In the genomic region with DNA sequence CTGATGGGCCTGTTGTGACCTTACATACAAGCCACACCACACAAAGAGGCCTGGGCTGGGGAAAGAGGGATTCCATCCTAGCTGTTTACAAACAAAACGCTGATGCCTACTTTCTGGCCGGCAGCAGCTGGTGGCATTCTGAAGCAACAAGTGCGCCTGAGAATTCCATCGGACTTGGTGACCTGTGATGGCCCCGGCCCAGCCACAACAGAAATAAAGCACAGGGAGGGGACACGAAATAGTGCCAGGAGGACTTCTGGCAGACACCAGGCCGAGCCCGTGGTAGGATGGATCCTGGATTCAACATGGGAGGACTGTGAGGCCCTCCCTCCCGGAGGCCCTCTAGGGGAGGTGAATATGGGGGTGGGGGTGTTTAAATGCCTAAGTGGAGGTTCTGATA, we compare ENCODE assay signal across 8 mouse cellular contexts. TPM values are rescaled to one million over a fixed set of nuclear protein-coding genes. Genes with fewer than 3 reads are reported as not detected.
A peak's percentile ranks its signal among the peaks of the same experiment; 100 is the strongest.
DNase-seq lines count a peak whose midpoint lies in the region; ATAC-seq lines count a peak whose summit lies in the region.

No protein-coding gene starts in this region.

- H3K27me3 ChIP-seq in liver, embryonic 12.5 days (replicated peaks): peaks cover 58% of the 10 kb centered on the region
- no peaks in the 10 kb centered on the region for H3K27me3 ChIP-seq in stomach, embryonic 15.5 days (replicated peaks)

- WGBS in liver, embryonic 12.5 days (ENCODE audit: insufficient replicate concordance): 49% methylated on average over 9 of the region's 9 CpGs
- 22% methylated on average over 9 of the region's 9 CpGs for WGBS in stomach, embryonic 15.5 days

- peaks cover under 1% of the 10 kb centered on the region; the same call in 1 of the 2 replicates for H3K36me3 ChIP-seq in liver, embryonic 12.5 days
- H3K36me3 ChIP-seq in stomach, embryonic 15.5 days: no peaks in the 10 kb centered on the region

- no peak overlapping the region for H3K27ac ChIP-seq in liver, embryonic 12.5 days
- peak overlapping the region; percentile 10; the same call in 1 of the 2 replicates for H3K27ac ChIP-seq in stomach, embryonic 15.5 days

- DNase-seq in lung, adult 18-20 months: peak; percentile 40 to 42
- no peak for DNase-seq in lung, postnatal 25 days (ENCODE audit: low spot score)
- DNase-seq in heart, postnatal 10 days: peak; percentile 74 to 76
- DNase-seq in urinary bladder, postnatal 36 days (ENCODE audit: low spot score in 2 of 2): no peak
- DNase-seq in spleen, postnatal 36 days (ENCODE audit: low spot score in 2 of 2): no peak

- intact Hi-C loops in heart, postnatal 10 days (cut with DNase I): loop anchor here (2.0 kb wide), 1 partner anchor 18 kb away; no protein-coding TSS in a partner anchor

- no peaks in the 10 kb centered on the region for H3K9me3 ChIP-seq in liver, embryonic 12.5 days (replicated peaks)
- H3K9me3 ChIP-seq in stomach, embryonic 15.5 days: no peaks in the 10 kb centered on the region

- peaks cover 41% of the 10 kb centered on the region for H3K4me1 ChIP-seq in liver, embryonic 12.5 days
- H3K4me1 ChIP-seq in stomach, embryonic 15.5 days: peaks cover 35% of the 10 kb centered on the region

- H3K4me2 ChIP-seq in liver, embryonic 12.5 days: peak overlapping the region; percentile 90
- peak overlapping the region; percentile 81 for H3K4me2 ChIP-seq in stomach, embryonic 15.5 days

- no peak for ATAC-seq in liver, embryonic 12.5 days
- ATAC-seq in stomach, embryonic 15.5 days (ENCODE audit: insufficient read depth, low FRiP score, low read depth): no peak
- no peak for ATAC-seq in granulocyte monocyte progenitor cell, adult 5-6 weeks (replicated peaks; ENCODE audit: poor library complexity, severe bottlenecking)

- no peak overlapping the region for H3K4me3 ChIP-seq in liver, embryonic 12.5 days
- peak overlapping the region; percentile 80 for H3K4me3 ChIP-seq in stomach, embryonic 15.5 days (replicated peaks)

- no peak overlapping the region for H3K9ac ChIP-seq in liver, embryonic 12.5 days
- 0 out of 2 replicates have a peak overlapping the region, but pooled peaks have one; percentile 6 for H3K9ac ChIP-seq in stomach, embryonic 15.5 days

RNA-seq across cellular contexts. Expression of gene Rilpl1, which starts 2.4 kb away (rescaled TPM):
- total RNA-seq in heart, postnatal 10 days (2021): 100 to 1,000 TPM; 111 to 115 TPM
- 4.5 and 4.9 TPM in 2 replicates for polyA plus RNA-seq in liver, embryonic 12.5 days (2016; fragmentation: Nextera tagmentation; extraction: Ambion mirVana)
- polyA plus RNA-seq in stomach, embryonic 15.5 days (2015; fragmentation: Nextera tagmentation; extraction: Ambion mirVana): 15.1 and 15.2 TPM in 2 replicates
- 1.3 TPM in 1 of 2 replicates, not detected in the other for total RNA-seq in granulocyte monocyte progenitor cell, adult 5-6 weeks (2014; fragmentation: Nextera tagmentation)
- not detected in 2 replicates for total RNA-seq in granulocyte monocyte progenitor cell, adult 5-6 weeks (2017)

RNA-seq across cellular contexts. Expression of gene Tmed2, which starts 11.7 kb away (rescaled TPM):
- 100 to 1,000 TPM; 201 to 206 TPM for total RNA-seq in heart, postnatal 10 days (2021)
- 394 and 403 TPM in 2 replicates for polyA plus RNA-seq in liver, embryonic 12.5 days (2016; fragmentation: Nextera tagmentation; extraction: Ambion mirVana)
- polyA plus RNA-seq in stomach, embryonic 15.5 days (2015; fragmentation: Nextera tagmentation; extraction: Ambion mirVana): 589 and 688 TPM in 2 replicates
- total RNA-seq in granulocyte monocyte progenitor cell, adult 5-6 weeks (2014; fragmentation: Nextera tagmentation): 512 and 560 TPM in 2 replicates
- 584 and 1,053 TPM in 2 replicates for total RNA-seq in granulocyte monocyte progenitor cell, adult 5-6 weeks (2017)

RNA-seq across cellular contexts. Expression of gene Ddx55, which starts 23.9 kb away (rescaled TPM):
- total RNA-seq in heart, postnatal 10 days (2021): 1 to 10 TPM; 6.2 to 7.0 TPM
- 11.9 and 12.4 TPM in 2 replicates for polyA plus RNA-seq in liver, embryonic 12.5 days (2016; fragmentation: Nextera tagmentation; extraction: Ambion mirVana)
- 14.1 and 17.1 TPM in 2 replicates for polyA plus RNA-seq in stomach, embryonic 15.5 days (2015; fragmentation: Nextera tagmentation; extraction: Ambion mirVana)
- 14.5 and 19.8 TPM in 2 replicates for total RNA-seq in granulocyte monocyte progenitor cell, adult 5-6 weeks (2014; fragmentation: Nextera tagmentation)
- 8.4 and 10.6 TPM in 2 replicates for total RNA-seq in granulocyte monocyte progenitor cell, adult 5-6 weeks (2017)

RNA-seq across cellular contexts. Expression of gene Snrnp35, which starts 45.9 kb away (rescaled TPM):
- total RNA-seq in heart, postnatal 10 days (2021): 10 to 100 TPM; 14.2 to 16.0 TPM
- polyA plus RNA-seq in liver, embryonic 12.5 days (2016; fragmentation: Nextera tagmentation; extraction: Ambion mirVana): 17.8 and 18.3 TPM in 2 replicates
- polyA plus RNA-seq in stomach, embryonic 15.5 days (2015; fragmentation: Nextera tagmentation; extraction: Ambion mirVana): 22.5 and 25.0 TPM in 2 replicates
- total RNA-seq in granulocyte monocyte progenitor cell, adult 5-6 weeks (2014; fragmentation: Nextera tagmentation): 9.1 and 12.3 TPM in 2 replicates
- 11.8 and 11.9 TPM in 2 replicates for total RNA-seq in granulocyte monocyte progenitor cell, adult 5-6 weeks (2017)

RNA-seq across cellular contexts. Expression of gene Eif2b1, which starts 50.1 kb away (rescaled TPM):
- total RNA-seq in heart, postnatal 10 days (2021): 10 to 100 TPM; 39.8 to 43.6 TPM
- polyA plus RNA-seq in liver, embryonic 12.5 days (2016; fragmentation: Nextera tagmentation; extraction: Ambion mirVana): 74.6 and 80.1 TPM in 2 replicates
- polyA plus RNA-seq in stomach, embryonic 15.5 days (2015; fragmentation: Nextera tagmentation; extraction: Ambion mirVana): 73.7 and 77.1 TPM in 2 replicates
- total RNA-seq in granulocyte monocyte progenitor cell, adult 5-6 weeks (2014; fragmentation: Nextera tagmentation): 49.6 and 52.0 TPM in 2 replicates
- total RNA-seq in granulocyte monocyte progenitor cell, adult 5-6 weeks (2017): 39.5 and 50.9 TPM in 2 replicates

Comparison
In these comparisons a context has a peak if more than half of its experiments do, and no peak if none do; other contexts are left out.
1. DNase-seq: peak in lung, adult 18-20 months (2 of 2) and heart, postnatal 10 days (2 of 2); none in lung, postnatal 25 days (single experiment), urinary bladder, postnatal 36 days (0 of 2) and spleen, postnatal 36 days (0 of 2).
2. RNA of gene Rilpl1, which starts 2.4 kb away (total RNA-seq): 111 to 115 TPM in heart, postnatal 10 days; 1.3 TPM in granulocyte monocyte progenitor cell, adult 5-6 weeks; every median in the first group is over 10 times any median in the second.